Mouse (Mus musculus): ENCODE data around the gene Spr. TPM values are rescaled to one million over a fixed set of nuclear protein-coding genes. Genes with fewer than 3 reads are reported as not detected.
"Not testable (repeated sequence)": the region's sequence is repeated elsewhere in the genome, so short reads cannot be mapped to it uniquely, and the experiment has no call there.

The Spr gene
- total and polyA plus RNA-seq, 2 experiments from 2014 or later, result 28.4 to 29.0 TPM

DNA sequence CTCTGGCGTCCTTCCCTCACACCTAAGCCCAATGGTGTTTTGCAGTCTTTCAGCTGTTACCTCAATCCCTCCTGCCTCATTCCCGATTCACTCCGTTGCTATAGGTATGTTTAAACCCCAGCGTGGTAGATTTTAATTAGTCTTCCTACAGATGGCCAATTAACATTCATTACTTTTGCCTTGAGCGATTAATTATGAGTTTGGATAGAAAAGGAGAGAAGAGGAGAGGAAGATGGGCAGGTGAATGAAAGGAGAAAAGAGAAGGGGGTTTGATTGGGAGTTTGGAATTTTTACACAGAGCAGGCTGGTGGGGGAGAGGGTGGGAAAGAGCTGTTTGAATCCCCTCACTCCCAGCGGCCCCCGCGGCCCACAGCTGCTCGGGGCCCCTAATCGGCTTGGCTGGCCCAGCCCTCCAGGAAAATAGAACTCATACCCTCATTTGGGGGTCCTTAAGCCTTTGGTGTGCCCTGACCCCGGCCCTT, 27.9 kb upstream of the Spr start:
- Histone ChIP-seq H3K9me3 (ENCODE audit: low read length) (no peaks in the 10 kb centered on the region), H3K4me3 (ENCODE audit: low read depth, low read length) (no peak overlapping the region), H3K4me2 (ENCODE audit: low read depth, low read length, poor library complexity, severe bottlenecking) (no peak overlapping the region), H3K36me3 (ENCODE audit: insufficient read depth, low read length) (no peaks in the 10 kb centered on the region), H3K9ac (replicated peaks; ENCODE audit: low read length, poor library complexity, severe bottlenecking) (no peak overlapping the region), H3K27me3 (ENCODE audit: insufficient read depth, low read length) (no peaks in the 10 kb centered on the region; the same call in 1 of the 2 replicates), H3K27ac (ENCODE audit: low read depth, low read length) (no peak overlapping the region), H3K4me1 (ENCODE audit: insufficient read depth, low read length) (no peaks in the 10 kb centered on the region)
- no peak for TF ChIP-seq CTCF (IDR thresholded peaks at IDR 0.05)
- ATAC-seq (ENCODE audit: low FRiP score) (no peak), DNase-seq (ENCODE audit: low spot score) (peak; percentile 52)
- WGBS, result 24% methylated on average over 11 of the region's 11 CpGs

- Histone ChIP-seq H3K27ac (ENCODE audit: low read depth, low read length) (no peak overlapping the region), H3K36me3 (ENCODE audit: insufficient read depth, low read length) (no peaks in the 10 kb centered on the region), H3K9me3 (ENCODE audit: low read length) (no peaks in the 10 kb centered on the region), H3K27me3 (ENCODE audit: insufficient read depth, low read length) (no peaks in the 10 kb centered on the region), H3K4me1 (ENCODE audit: insufficient read depth, low read length) (no peaks in the 10 kb centered on the region), H3K4me3 (ENCODE audit: low read depth, low read length) (no peak overlapping the region), H3K9ac (replicated peaks; ENCODE audit: low read length, poor library complexity, severe bottlenecking) (no peak overlapping the region), H3K4me2 (ENCODE audit: low read depth, low read length, poor library complexity, severe bottlenecking) (no peak overlapping the region)
- ATAC-seq (ENCODE audit: low FRiP score) (peak; percentile 31; the same call in 1 of the 2 replicates), DNase-seq (ENCODE audit: low spot score) (peak; percentile 84)
- peak; percentile 92 for TF ChIP-seq CTCF (IDR thresholded peaks at IDR 0.05)
- 42% methylated on average over 4 of the region's 4 CpGs for WGBS
These were observed 22.8 kb upstream of the Spr start for GRCm38 (mm10) chr6:85160201-85160923.

- not testable (repeated sequence) for H3K4me3 ChIP-seq (ENCODE audit: low read depth, low read length); H3K27me3 ChIP-seq (ENCODE audit: insufficient read depth, low read length); H3K9me3 ChIP-seq (ENCODE audit: low read length); H3K4me2 ChIP-seq (ENCODE audit: low read depth, low read length, poor library complexity, severe bottlenecking); H3K36me3 ChIP-seq (ENCODE audit: insufficient read depth, low read length); H3K4me1 ChIP-seq (ENCODE audit: insufficient read depth, low read length); H3K9ac ChIP-seq (replicated peaks; ENCODE audit: low read length, poor library complexity, severe bottlenecking); H3K27ac ChIP-seq (ENCODE audit: low read depth, low read length)
- TF ChIP-seq CTCF (IDR thresholded peaks at IDR 0.05), result peak; percentile 85
- ATAC-seq (ENCODE audit: low FRiP score), result 0 out of 2 replicates have a peak, but pooled peaks have one; percentile 31
- peak; percentile 53 for DNase-seq (ENCODE audit: low spot score)
- 19% methylated on average over 6 of the region's 6 CpGs for WGBS
These were observed 21.7 kb upstream of the Spr start for GRCm38 (mm10) chr6:85159092-85159760.

DNA sequence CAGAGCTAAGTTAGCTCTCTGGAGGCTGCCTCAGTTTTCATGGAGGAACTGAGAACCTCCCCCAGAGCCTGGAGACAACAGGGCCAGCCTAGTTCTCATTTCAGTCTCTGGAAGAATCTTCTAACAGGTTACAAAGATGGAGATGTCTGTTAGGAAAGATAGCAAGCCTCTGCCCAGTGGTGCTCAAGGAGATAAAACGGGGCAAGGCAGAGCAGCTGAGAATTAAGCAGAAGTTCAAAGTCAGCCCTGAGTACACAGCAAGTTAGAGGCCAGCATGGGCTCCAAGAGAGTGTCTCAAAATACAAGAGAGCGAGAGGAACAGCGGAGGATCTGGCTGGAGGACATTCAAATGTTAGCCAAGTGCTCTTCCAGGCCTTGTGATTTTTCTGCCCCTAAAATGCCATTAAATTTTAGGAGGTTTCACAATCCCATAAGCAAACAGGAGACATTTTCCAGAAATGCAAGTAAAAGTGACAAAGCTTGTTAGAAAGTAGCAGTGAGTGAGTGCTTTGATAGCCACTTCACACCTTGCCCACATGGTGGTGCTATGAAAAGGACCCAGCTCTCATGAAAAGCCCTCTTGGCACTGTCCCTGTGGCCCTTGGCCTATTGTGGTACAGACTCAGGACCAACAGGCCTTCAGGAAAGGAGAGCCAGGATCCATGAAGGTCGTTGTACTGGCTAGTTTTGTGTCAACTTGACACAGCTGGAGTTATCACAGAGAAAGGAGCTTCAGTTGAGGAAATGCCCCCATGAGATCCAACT, 20.7 kb upstream of the Spr start:
- not testable (repeated sequence) for H3K4me1 ChIP-seq (ENCODE audit: insufficient read depth, low read length); H3K36me3 ChIP-seq (ENCODE audit: insufficient read depth, low read length); H3K9me3 ChIP-seq (ENCODE audit: low read length); H3K27me3 ChIP-seq (ENCODE audit: insufficient read depth, low read length); DNase-seq (ENCODE audit: low spot score); H3K4me3 ChIP-seq (ENCODE audit: low read depth, low read length); H3K9ac ChIP-seq (replicated peaks; ENCODE audit: low read length, poor library complexity, severe bottlenecking); H3K4me2 ChIP-seq (ENCODE audit: low read depth, low read length, poor library complexity, severe bottlenecking); ATAC-seq (ENCODE audit: low FRiP score); H3K27ac ChIP-seq (ENCODE audit: low read depth, low read length)
- TF ChIP-seq CTCF (IDR thresholded peaks at IDR 0.05), result peak; percentile 55
- WGBS, result 81% methylated on average over 4 of the region's 4 CpGs

DNA sequence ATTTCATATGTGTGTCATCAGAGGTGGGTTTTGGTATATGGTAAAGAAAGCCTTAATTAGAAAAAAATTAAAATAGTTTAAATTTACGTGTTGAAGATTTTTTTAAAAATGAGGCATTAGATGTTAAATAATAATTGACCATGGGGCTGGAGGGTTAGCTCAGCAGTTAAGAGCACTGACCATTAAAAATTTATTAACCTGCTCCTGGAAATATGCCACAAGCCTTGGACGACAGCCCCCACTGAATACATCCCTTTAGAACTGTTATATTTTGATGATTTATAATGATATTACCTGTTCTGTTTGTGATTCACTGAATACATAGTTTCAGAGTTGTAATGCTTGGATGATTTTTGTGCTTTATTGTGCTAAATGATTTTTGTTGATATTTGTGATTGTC, 19.0 kb upstream of the Spr start:
- WGBS, result 74% methylated on average over 2 of the region's 2 CpGs
- H3K27me3 ChIP-seq (ENCODE audit: insufficient read depth, low read length), result not testable (repeated sequence)

More for the DNA sequence above, 19.0 kb upstream of the Spr start:
- not testable (repeated sequence) for H3K4me1 ChIP-seq (ENCODE audit: insufficient read depth, low read length); H3K9ac ChIP-seq (replicated peaks; ENCODE audit: low read length, poor library complexity, severe bottlenecking); H3K4me2 ChIP-seq (ENCODE audit: low read depth, low read length, poor library complexity, severe bottlenecking); ATAC-seq (ENCODE audit: low FRiP score); H3K9me3 ChIP-seq (ENCODE audit: low read length); H3K27ac ChIP-seq (ENCODE audit: low read depth, low read length); DNase-seq (ENCODE audit: low spot score); H3K4me3 ChIP-seq (ENCODE audit: low read depth, low read length); H3K36me3 ChIP-seq (ENCODE audit: insufficient read depth, low read length)

Measured in midbrain, postnatal 0 days (tissue).